Mouse (Mus musculus) MEL-GATA-1-ER (cell line): Measurements from ENCODE around the gene Pfkm.

Experiments used
- DNase-seq: peaks from one replicate; pipeline ENCODE4 v3.0.0-alpha.2; 2012; ENCODE audit warnings: low read depth; ENCODE audit errors: extremely low read depth

Pfkm gene

GRCm38 (mm10) chr15:98092372-98093120 lies at the start of gene Pfkm:
Gene Pfkm (plus strand): TSS chr15:98092589.
- peak; percentile 58 for DNase-seq

DNA sequence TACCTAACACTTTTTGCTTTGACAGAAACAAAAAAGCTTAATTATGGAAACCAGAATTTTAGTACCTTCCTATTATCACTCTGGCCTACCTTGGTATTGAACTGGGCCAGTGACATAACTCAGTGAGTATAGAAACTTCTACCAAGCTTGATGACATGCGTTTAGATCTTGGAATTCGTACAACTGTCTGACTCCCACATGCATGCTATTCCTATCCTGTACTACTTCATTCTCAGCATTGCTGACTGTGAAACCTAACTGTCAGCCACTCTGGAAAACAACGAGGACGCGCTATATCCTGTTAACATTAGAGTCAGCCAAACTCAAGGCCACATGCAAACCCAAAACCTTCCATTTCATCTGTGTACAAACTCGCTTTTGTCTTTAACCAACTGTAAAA lies 48.4 kb upstream of the Pfkm start:
- no peak for DNase-seq

DNA sequence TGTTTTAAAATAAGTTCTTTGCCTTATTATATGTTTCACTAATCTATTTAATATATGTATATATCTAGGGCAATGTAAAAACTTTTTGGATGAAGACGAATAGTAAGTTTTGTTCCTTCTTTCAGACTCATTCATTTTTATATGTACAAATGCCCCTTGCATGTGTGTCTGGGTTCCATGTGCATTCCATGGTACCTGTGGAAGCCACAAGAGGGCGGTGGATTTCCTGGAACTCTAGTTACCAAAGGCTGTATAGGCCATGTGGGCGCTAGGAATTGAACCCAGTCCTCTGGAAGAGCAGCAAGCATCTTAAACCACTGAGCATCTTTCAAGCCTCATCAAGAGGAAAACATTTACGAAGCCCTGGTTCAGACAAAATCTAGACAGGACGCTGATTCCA lies 48.0 kb upstream of the Pfkm start:
- no peak for DNase-seq

- DNase-seq: no peak
Measured at GRCm38 (mm10) chr15:98048918-98049700, 43.3 kb upstream of the Pfkm start.

- no peak for DNase-seq
Measured at GRCm38 (mm10) chr15:98051685-98052084, 40.7 kb upstream of the Pfkm start.

GRCm38 (mm10) chr15:98055246-98055645 lies 37.1 kb upstream of the Pfkm start:
- peak; percentile 26 for DNase-seq

- no peak for DNase-seq
Measured at GRCm38 (mm10) chr15:98065881-98066280, 26.5 kb upstream of the Pfkm start.

GRCm38 (mm10) chr15:98066602-98067001 lies 25.8 kb upstream of the Pfkm start:
- DNase-seq: no peak

DNA sequence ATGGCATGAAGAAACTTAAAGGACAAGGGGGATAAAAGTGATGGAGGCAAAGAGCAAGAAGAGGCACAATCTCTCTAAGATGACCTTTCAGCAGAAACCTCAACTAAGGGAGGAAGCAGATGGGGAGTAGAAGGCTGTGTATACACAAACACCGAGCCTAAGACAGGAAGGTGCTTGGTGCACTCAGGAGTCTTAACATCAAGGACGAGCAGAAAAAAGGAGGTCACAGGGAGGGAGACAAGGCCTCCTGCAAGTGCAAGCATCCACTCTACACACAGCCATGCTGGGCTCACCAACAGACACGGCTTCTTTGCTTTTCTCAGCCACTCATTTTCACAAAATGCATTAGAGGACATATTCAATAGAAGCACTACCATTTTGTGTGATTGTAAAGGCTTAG lies 24.9 kb upstream of the Pfkm start:
- DNase-seq: no peak

DNA sequence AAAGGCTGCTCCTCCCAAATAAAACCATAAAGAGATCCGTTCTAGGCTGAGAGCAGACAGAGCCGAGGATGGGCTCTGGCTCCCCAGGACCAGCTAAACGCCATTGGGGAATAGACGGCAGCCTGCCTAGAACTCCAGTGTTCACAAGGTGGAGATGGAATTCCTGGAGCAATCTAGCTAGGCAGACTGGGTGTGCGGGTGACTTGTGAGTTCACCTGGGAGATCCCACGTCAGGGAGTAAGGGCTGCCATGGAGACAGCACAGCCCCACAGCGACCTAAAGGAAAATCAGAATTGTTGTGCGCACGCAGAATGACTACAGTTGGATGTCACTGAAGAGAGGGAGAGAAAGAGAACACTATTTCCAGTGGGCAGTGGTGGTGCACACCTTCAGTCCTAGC lies 23.9 kb upstream of the Pfkm start:
- no peak for DNase-seq

GRCm38 (mm10) chr15:98069566-98070245 lies 22.7 kb upstream of the Pfkm start:
- no peak for DNase-seq

DNA sequence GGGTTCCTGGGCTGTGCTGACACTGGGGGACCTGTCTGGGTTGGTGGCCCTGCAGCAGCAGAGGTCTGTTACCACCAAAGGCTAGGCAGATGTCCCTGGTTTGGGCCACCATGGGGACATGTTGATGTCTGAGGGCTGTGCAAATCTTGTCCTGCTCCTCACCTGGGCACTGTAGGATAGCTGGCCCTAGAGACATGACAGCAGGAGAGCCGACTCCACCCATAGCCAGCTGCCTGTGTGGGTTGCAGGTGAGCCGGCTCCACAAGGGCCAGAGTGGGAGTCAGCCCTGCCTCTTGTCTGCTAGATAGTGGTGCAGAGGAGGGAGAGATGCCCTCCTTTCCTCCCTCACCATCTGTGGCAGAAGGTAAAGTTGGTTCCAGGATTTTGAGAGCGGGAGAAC lies 22.0 kb upstream of the Pfkm start:
- DNase-seq: no peak

GRCm38 (mm10) chr15:98074521-98074920 lies 17.9 kb upstream of the Pfkm start:
- no peak for DNase-seq

DNA sequence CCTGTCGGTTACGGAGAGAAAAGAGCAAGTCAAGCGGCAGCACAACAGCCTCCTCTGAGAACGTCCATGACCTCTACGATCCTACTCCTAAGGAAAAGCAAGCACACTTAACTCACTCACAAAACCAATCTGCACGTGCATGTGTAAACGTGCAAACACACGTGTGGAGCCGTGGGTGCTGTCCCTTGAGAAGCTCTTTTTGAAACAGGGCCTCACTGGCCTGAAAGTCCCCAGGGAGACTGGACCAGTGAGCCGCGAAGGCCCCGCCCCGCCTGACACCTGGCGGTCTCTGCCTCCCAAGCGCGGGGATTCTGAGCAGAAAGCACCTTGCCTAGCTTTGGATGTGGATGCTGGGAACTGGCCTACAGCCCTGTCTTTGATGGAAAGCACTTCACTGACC lies 17.4 kb upstream of the Pfkm start:
- no peak for DNase-seq

GRCm38 (mm10) chr15:98076901-98077300 lies 15.5 kb upstream of the Pfkm start:
- no peak for DNase-seq

- no peak for DNase-seq
Measured at GRCm38 (mm10) chr15:98088889-98089288, 3.5 kb upstream of the Pfkm start.

GRCm38 (mm10) chr15:98089421-98090183 lies 2.8 kb upstream of the Pfkm start:
- DNase-seq: peak; percentile 45

DNA sequence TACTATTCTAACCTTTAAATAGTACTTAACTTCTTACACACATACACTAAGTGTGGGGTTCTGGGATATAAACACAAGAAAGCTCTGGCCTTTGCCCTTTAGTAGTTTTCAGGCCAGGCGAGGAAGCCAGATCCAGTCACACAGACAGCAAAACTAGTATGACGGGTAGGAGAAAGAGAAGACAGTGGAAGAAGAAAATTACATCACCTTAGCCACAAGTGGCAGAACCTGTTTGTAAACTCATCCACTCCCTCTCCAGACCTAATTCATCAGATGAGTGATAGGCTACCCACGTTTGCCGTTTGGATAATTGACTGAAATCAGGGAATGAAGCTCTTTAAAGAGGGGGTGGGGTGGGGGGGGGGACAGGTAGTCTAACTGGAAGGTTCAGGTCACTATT lies 548 bp upstream of the Pfkm start:
- no peak for DNase-seq

DNA sequence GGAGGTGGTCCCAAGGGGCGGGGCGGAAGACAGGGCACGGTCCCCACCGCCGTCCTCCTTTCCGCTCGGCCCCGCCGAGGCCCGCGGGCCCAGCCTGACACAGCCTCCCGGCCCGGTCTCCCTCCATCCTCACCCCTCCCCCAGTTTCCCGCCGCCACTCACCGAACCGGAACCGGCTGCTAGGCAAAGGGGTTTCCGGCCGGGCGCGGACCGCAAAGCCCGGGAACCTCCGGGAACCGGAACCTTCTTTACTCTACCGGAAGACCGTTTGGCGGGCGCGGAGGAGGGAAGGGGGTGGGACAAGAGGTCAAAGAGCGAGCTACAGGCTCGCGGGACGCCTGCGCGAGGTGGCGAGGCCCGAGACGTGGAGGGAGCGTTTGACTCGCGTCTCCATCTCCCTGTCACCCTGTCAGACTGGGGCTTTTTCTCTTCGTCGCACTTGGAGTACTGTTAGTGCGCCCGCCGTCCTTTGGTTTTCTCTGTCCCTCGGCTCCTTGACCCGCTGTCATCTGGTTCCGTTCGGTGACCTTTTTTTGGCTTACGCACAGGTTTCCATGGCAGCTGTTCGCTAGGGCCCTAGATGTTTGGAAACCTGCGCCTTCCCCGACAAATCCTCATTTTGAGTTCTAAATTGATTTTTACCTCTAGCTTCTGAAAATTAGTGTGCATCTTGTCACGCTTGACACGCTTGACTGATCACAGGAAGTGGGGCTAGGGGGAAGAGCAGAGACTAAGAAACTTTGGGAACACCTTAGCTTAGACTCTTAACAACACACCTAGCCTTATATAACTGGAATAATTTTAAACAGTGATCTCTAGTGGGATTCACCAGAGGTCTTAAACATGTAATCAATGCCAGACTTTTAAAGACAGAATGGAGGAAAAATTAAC lies 977 bp downstream of the Pfkm start, which contains the start of gene Senp1:
TSS of gene Senp1 (minus strand) at position 624 of the 891 bp plus-strand sequence.
- DNase-seq: peak; percentile 91

DNA sequence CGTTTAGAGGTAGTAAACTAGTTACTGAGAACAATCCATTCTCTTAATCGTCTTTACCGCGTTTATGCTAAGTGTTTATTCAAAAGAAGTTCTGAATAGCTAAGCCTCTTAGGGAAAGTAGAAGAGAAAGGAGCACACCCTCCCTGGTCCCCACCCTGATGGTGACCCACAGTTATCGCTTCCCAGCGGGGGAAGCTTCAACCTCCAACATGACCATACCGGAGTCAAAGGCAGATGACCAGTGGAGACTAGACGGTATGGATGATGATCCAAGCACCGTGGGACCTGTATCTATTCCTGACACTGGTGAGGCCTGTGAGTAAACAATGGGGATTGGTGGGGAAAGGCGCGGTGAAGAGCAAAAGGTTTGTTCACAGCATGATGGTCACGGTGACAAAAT lies 2.5 kb downstream of the Pfkm start:
- no peak for DNase-seq
